Mouse (Mus musculus) lung, embryonic 15.5 days (tissue): Measurements from ENCODE around the gene Tinf2. TPM values are rescaled to one million over a fixed set of nuclear protein-coding genes. Genes with fewer than 3 reads are reported as not detected.

Experiments
- ATAC-seq: fragments of 200-750 bp; cut with Nextera tagmentation; 2 replicates; pipeline ENCODE4 v1.8.0; 2017; ENCODE audit warnings: moderate number of reproducible peaks, borderline replicate concordance; ENCODE audit not compliant: low FRiP score, low TSS enrichment; ENCODE audit errors: extremely low read depth
- H3K27ac ChIP-seq: fragments of 300-500 bp; sonication (generic); 2 replicates; pipeline ENCODE4 v1.5.1; 2015; ENCODE audit warnings: moderate library complexity, mild to moderate bottlenecking, inconsistent platforms
- H3K27me3 ChIP-seq: fragments of 300-500 bp; sonication (generic); 2 replicates; pipeline ENCODE4 v1.6.1; 2015; ENCODE audit warnings: inconsistent platforms
- H3K36me3 ChIP-seq: fragments of 300-500 bp; sonication (generic); 2 replicates; pipeline ENCODE4 v1.6.1; 2015; ENCODE audit warnings: inconsistent platforms
- H3K4me1 ChIP-seq: fragments of 300-500 bp; sonication (generic); 2 replicates; pipeline ENCODE4 v1.6.1; 2015; ENCODE audit warnings: inconsistent platforms
- H3K4me2 ChIP-seq: fragments of 300-500 bp; sonication (generic); 2 replicates; pipeline ENCODE4 v1.6.1; 2015; ENCODE audit warnings: inconsistent platforms, mild to moderate bottlenecking, moderate library complexity
- H3K4me3 ChIP-seq: fragments of 300-500 bp; sonication (generic); 2 replicates; pipeline ENCODE4 v1.5.1; 2015; ENCODE audit warnings: mild to moderate bottlenecking, inconsistent platforms
- H3K9ac ChIP-seq: fragments of 300-500 bp; sonication (generic); 2 replicates; pipeline ENCODE4 v1.6.1; 2015; ENCODE audit warnings: inconsistent platforms
- H3K9me3 ChIP-seq: fragments of 300-500 bp; sonication (generic); 2 replicates; pipeline ENCODE4 v1.6.1; 2016; ENCODE audit warnings: inconsistent platforms
- WGBS: fragments of 180-500 bp; shearing (Covaris S2); methylation state at CpG from one replicate; pipeline ENCODE4 v1.1.7; 2015; 5-methylcytosine and 5-hydroxymethylcytosine counted together
- polyA plus RNA-seq: library from polyadenylated mRNA; unstranded; fragments of >200 nt; fragmentation: Nextera tagmentation; extraction: Ambion mirVana; gene quantifications from 2 replicates; pipeline ENCODE4 v1.2.1, GENCODE M21; 2015

Gene Tinf2
- polyA plus RNA-seq, 1 experiment from 2014 or later: 46.9 TPM

GRCm38 (mm10) chr14:55720666-55721065 is 39.0 kb upstream of the Tinf2 start:
- no peak overlapping the region for H3K9ac ChIP-seq
- H3K27ac ChIP-seq: no peak overlapping the region
- no peaks in the 10 kb centered on the region for H3K9me3 ChIP-seq
- H3K4me3 ChIP-seq: no peak overlapping the region
- ATAC-seq: no peak
- no peak overlapping the region for H3K4me2 ChIP-seq
- 88% methylated on average over 12 of the region's 12 CpGs for WGBS
- no peaks in the 10 kb centered on the region for H3K27me3 ChIP-seq
- H3K4me1 ChIP-seq: peaks cover 15% of the 10 kb centered on the region; the same call in 1 of the 2 replicates
- peaks cover 22% of the 10 kb centered on the region for H3K36me3 ChIP-seq

DNA sequence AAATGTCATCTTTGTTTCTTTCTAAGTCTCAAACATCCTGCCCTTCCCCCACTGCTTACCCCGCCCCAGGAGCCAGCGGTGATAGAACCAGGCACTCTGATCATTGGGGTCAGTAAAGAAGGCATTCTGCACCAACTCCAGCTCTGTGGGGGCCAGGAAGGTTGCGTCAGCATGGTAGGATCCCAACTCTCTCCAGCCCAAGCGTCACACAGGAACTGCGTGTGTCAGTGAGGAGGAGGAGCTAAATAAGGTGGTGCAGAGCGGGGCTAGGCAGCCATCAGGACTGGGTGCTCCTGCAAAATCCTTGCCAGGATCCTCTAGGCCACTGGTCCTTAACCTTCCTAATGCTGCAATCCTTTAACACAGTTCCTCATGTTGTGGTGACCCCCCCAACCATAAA is 38.1 kb upstream of the Tinf2 start:
- no peaks in the 10 kb centered on the region for H3K9me3 ChIP-seq
- no peaks in the 10 kb centered on the region for H3K27me3 ChIP-seq
- H3K9ac ChIP-seq: no peak overlapping the region
- H3K27ac ChIP-seq: no peak overlapping the region
- H3K36me3 ChIP-seq: peaks cover 22% of the 10 kb centered on the region
- ATAC-seq: no peak
- H3K4me2 ChIP-seq: no peak overlapping the region
- H3K4me1 ChIP-seq: peaks cover 22% of the 10 kb centered on the region; the same call in 1 of the 2 replicates
- WGBS: 84% methylated on average over 6 of the region's 6 CpGs
- no peak overlapping the region for H3K4me3 ChIP-seq

GRCm38 (mm10) chr14:55716884-55717283 is 35.3 kb upstream of the Tinf2 start:
- H3K4me3 ChIP-seq: no peak overlapping the region
- no peak overlapping the region for H3K9ac ChIP-seq
- H3K27me3 ChIP-seq: peaks cover 5% of the 10 kb centered on the region
- H3K36me3 ChIP-seq: peaks cover 22% of the 10 kb centered on the region
- H3K27ac ChIP-seq: no peak overlapping the region
- H3K4me1 ChIP-seq: peaks cover 27% of the 10 kb centered on the region
- H3K4me2 ChIP-seq: no peak overlapping the region
- no peaks in the 10 kb centered on the region for H3K9me3 ChIP-seq
- 75% methylated on average over 8 of the region's 8 CpGs for WGBS
- ATAC-seq: no peak

DNA sequence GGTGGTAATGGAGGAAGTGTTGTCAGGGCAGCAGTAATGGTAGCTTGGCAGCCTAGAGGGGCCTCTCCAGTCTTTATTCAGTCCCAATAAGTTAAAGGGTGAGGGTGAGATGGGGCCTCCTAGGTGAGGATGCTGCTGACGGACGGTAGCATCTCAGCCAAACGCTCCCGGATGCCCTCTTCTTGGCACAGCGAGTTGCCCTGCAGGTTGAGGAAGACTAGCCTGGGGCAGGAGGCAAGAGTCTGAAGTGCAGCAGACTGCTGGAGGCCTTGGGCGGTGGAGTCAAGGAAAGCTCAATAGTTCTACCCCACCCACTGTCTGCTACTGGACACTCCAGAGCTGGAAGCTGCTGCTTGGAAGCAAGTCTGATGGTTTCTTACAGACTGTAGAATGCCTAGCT is 34.7 kb upstream of the Tinf2 start:
- Histone ChIP-seq H3K36me3 (peaks cover 22% of the 10 kb centered on the region), H3K27me3 (peaks cover 5% of the 10 kb centered on the region), H3K9ac (no peak overlapping the region), H3K4me2 (no peak overlapping the region), H3K27ac (no peak overlapping the region), H3K4me3 (no peak overlapping the region), H3K4me1 (peaks cover 25% of the 10 kb centered on the region), H3K9me3 (no peaks in the 10 kb centered on the region)
- WGBS: 88% methylated on average over 6 of the region's 6 CpGs
- no peak for ATAC-seq

GRCm38 (mm10) chr14:55714893-55715292 is 33.3 kb upstream of the Tinf2 start:
- H3K9ac ChIP-seq: no peak overlapping the region
- H3K4me3 ChIP-seq: no peak overlapping the region
- no peak overlapping the region for H3K4me2 ChIP-seq
- 24% methylated on average over 6 of the region's 6 CpGs for WGBS
- no peak overlapping the region for H3K27ac ChIP-seq
- peaks cover 19% of the 10 kb centered on the region for H3K4me1 ChIP-seq
- no peak for ATAC-seq
- no peaks in the 10 kb centered on the region for H3K9me3 ChIP-seq
- peaks cover 5% of the 10 kb centered on the region for H3K27me3 ChIP-seq
- peaks cover 20% of the 10 kb centered on the region for H3K36me3 ChIP-seq

DNA sequence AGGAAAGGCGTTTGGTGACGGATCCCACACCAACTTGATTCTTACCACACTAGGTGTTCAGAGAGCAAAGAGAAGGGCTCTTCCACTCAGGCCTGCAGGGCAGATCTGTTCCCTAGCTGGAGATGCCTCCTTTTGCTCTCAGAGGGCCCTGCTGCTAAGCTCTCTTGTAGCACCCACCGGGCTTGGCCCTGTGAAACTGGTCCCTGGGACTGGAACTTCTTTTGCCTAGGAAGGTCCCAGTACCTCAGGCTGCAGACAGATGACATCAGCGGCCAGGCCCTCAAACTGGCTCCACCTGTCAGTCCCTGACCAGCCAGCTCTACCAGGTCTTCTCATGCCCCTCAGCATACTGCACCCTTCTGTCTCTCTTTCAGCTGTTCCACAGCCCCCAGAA is 32.1 kb upstream of the Tinf2 start, which contains the start of gene Tgm1:
TSS of gene Tgm1 (minus strand) at position 198 of the 394 bp plus-strand sequence.
- Histone ChIP-seq H3K4me3 (peak within 1 kb of the TSS; percentile 24), H3K36me3 (peaks cover 17% of the 10 kb centered on the region), H3K4me1 (peaks cover 19% of the 10 kb centered on the region), H3K4me2 (peak within 1 kb of the TSS; percentile 54), H3K27ac (peak within 1 kb of the TSS; percentile 67), H3K9ac (0 out of 2 replicates have a peak within 1 kb of the TSS, but pooled peaks have one; percentile 23), H3K27me3 (peaks cover 5% of the 10 kb centered on the region), H3K9me3 (no peaks in the 10 kb centered on the region)
- ATAC-seq: 0 out of 2 replicates have a peak, but pooled peaks have one; percentile 15
- 23% methylated on average over 4 of the region's 4 CpGs for WGBS

- peak overlapping the region; percentile 54 for H3K4me2 ChIP-seq
- H3K4me1 ChIP-seq: peaks cover 19% of the 10 kb centered on the region
- peak overlapping the region; percentile 24 for H3K4me3 ChIP-seq
- peaks cover 12% of the 10 kb centered on the region for H3K36me3 ChIP-seq
- H3K9me3 ChIP-seq: no peaks in the 10 kb centered on the region
- H3K27ac ChIP-seq: peak overlapping the region; percentile 67
- WGBS: 12% methylated on average over 25 of the region's 25 CpGs
- peak; percentile 57; the same call in 1 of the 2 replicates for ATAC-seq
- H3K9ac ChIP-seq: 0 out of 2 replicates have a peak overlapping the region, but pooled peaks have one; percentile 23
- peaks cover 5% of the 10 kb centered on the region for H3K27me3 ChIP-seq
Measured at GRCm38 (mm10) chr14:55713007-55713728, 31.5 kb upstream of the Tinf2 start.

GRCm38 (mm10) chr14:55711786-55712185 is 30.2 kb upstream of the Tinf2 start:
- no peak for ATAC-seq
- Histone ChIP-seq H3K4me3 (no peak overlapping the region), H3K4me2 (no peak overlapping the region), H3K27ac (no peak overlapping the region), H3K36me3 (no peaks in the 10 kb centered on the region), H3K4me1 (peaks cover 19% of the 10 kb centered on the region), H3K9ac (no peak overlapping the region), H3K9me3 (no peaks in the 10 kb centered on the region), H3K27me3 (peaks cover 5% of the 10 kb centered on the region)
- WGBS: 76% methylated on average over 7 of the region's 7 CpGs

DNA sequence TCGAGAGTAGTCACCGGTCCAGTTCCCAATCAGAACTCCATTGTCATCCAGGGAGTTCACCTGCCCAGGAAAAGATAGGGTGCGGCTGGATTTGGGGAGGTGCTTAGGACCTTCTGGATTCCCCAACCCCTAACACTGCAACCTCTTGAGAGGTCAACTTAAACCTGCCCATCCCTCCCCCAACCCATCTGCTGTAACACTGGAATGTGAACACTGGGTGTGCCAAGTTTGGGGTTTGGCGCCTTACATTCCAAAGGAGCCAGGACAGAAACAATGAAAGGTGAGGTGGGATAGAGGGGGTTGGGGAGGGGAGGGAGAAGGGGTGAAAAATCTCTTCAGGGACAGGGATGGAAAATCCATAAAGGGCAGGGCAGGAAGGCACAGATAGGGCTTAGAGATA is 27.9 kb upstream of the Tinf2 start:
- 78% methylated on average over 4 of the region's 4 CpGs for WGBS
- H3K4me3 ChIP-seq: no peak overlapping the region
- H3K36me3 ChIP-seq: no peaks in the 10 kb centered on the region
- H3K27ac ChIP-seq: no peak overlapping the region
- peaks cover 9% of the 10 kb centered on the region for H3K4me1 ChIP-seq
- no peak overlapping the region for H3K9ac ChIP-seq
- peaks cover 5% of the 10 kb centered on the region for H3K27me3 ChIP-seq
- no peak overlapping the region for H3K4me2 ChIP-seq
- no peak for ATAC-seq
- no peaks in the 10 kb centered on the region for H3K9me3 ChIP-seq

DNA sequence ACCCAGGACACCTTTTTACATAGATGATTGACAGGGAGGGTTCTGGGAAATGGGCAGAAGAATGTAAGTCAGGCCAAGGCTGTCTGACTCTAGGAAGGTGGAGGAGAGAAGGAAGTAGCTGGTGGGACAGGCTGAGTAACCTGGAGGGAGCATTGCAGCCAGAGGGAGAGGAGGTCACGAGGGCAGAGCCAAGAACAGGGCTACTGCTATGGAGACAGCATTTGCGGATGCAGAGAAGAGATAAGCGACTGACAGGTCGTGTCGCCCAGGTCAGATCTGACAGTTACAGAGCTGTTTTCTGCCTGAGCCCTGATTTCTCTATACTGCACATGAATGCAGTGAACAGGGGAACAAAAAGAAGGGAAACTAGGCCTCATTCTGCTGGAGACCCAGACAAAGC is 25.8 kb upstream of the Tinf2 start:
- Histone ChIP-seq H3K4me3 (no peak overlapping the region), H3K4me2 (no peak overlapping the region), H3K27me3 (no peaks in the 10 kb centered on the region), H3K27ac (no peak overlapping the region), H3K4me1 (no peaks in the 10 kb centered on the region), H3K9me3 (no peaks in the 10 kb centered on the region), H3K9ac (no peak overlapping the region), H3K36me3 (no peaks in the 10 kb centered on the region)
- 63% methylated on average over 5 of the region's 5 CpGs for WGBS
- ATAC-seq: no peak

DNA sequence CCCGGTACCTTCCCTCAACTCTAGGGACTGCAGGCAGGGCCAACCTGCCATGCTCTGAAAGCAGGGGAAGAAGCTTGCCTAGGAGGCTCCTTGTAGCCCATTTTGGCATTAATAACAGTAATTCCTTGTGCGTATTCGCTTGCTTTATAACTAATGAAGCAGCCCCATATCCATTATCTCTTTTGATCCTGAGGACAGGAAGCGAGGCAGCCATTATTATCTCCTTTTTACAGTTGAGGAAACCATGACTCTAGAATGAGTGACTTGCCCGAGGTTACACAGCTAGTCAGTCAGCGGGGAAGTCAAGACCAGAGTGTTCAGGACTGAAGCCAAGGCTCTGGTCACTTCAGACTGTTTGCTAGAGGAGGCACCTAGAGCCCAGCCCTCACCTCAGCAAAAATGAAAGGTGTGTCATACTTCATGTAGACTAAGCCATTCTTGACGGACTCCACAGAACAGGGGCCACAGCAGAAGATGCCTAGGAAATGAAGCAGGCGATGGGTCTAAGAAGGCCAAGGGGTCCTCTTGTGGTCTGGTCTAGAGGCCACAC is 24.5 kb upstream of the Tinf2 start:
- H3K4me3 ChIP-seq: no peak overlapping the region
- no peaks in the 10 kb centered on the region for H3K27me3 ChIP-seq
- H3K9me3 ChIP-seq: no peaks in the 10 kb centered on the region
- WGBS: 85% methylated on average over 8 of the region's 8 CpGs
- no peak overlapping the region for H3K9ac ChIP-seq
- ATAC-seq: no peak
- H3K36me3 ChIP-seq: no peaks in the 10 kb centered on the region
- no peaks in the 10 kb centered on the region for H3K4me1 ChIP-seq
- H3K27ac ChIP-seq: no peak overlapping the region
- no peak overlapping the region for H3K4me2 ChIP-seq

DNA sequence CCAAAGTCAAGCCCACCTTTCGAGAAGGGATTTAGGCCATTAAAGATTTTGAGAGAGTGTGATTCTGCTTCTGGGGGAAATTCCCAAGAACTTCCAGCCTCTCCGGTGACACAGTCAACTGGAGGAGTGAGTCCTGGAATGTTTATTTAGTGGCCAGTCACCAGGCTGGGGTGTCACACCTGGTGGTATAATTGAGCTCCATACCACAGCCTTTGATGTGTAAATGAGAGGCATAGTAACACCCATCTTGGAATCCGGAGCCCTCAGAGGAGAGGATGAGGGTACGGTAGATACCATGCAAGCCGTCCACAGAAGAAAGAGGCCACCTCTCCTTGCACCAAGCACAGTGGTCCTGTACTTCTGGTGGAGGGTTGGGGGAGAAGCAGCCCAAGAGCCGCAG is 21.1 kb upstream of the Tinf2 start:
- Histone ChIP-seq H3K27me3 (no peaks in the 10 kb centered on the region), H3K9ac (no peak overlapping the region), H3K4me2 (no peak overlapping the region), H3K4me1 (no peaks in the 10 kb centered on the region), H3K27ac (no peak overlapping the region), H3K36me3 (no peaks in the 10 kb centered on the region), H3K9me3 (no peaks in the 10 kb centered on the region), H3K4me3 (no peak overlapping the region)
- ATAC-seq: no peak
- 42% methylated on average over 6 of the region's 6 CpGs for WGBS
